8 mouse cellular contexts compared by ENCODE assay signal in the genomic region with DNA sequence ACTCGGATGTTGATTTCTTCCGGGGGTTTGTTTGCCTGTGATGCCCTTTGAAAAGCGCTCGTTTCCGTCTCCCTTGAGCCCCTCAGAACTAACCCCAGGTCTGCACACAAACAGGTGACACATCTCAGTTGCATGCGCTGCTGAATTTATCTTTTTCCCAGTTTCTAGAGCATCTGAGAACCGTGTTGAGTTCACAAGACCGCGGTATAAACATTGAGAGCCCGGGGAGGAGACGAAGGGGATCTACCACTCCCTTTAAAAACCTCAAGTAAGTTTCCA. TPM values are rescaled to one million over a fixed set of nuclear protein-coding genes. Genes with fewer than 3 reads are reported as not detected.
DNase-seq lines count a peak whose midpoint lies in the region; ATAC-seq and TF ChIP-seq lines count a peak whose summit lies in the region.

No protein-coding gene starts in this region.

- no peak for TF ChIP-seq CTCF in lung, adult 2 months (IDR thresholded peaks at IDR 0.05; ENCODE audit: insufficient read depth, low read length)
- no peak for TF ChIP-seq CTCF in midbrain, postnatal 0 days (IDR thresholded peaks at IDR 0.05)

- peak overlapping the region; percentile 87 for H3K9ac ChIP-seq in embryonic facial prominence, embryonic 11.5 days (replicated peaks; ENCODE audit: low read length)
- peak overlapping the region; percentile 95 for H3K9ac ChIP-seq in midbrain, postnatal 0 days (replicated peaks; ENCODE audit: low read length, poor library complexity, severe bottlenecking)

- no peaks in the 10 kb centered on the region for H3K36me3 ChIP-seq in embryonic facial prominence, embryonic 11.5 days (replicated peaks; ENCODE audit: control insufficient read depth, insufficient read depth, low read depth, low read length)
- H3K36me3 ChIP-seq in midbrain, postnatal 0 days (ENCODE audit: insufficient read depth, low read length), result peaks cover 5% of the 10 kb centered on the region; the same call in 1 of the 2 replicates

- no peak overlapping the region for H3K27ac ChIP-seq in embryonic facial prominence, embryonic 11.5 days (replicated peaks; ENCODE audit: low read depth, low read length)
- peak overlapping the region; percentile 87 for H3K27ac ChIP-seq in midbrain, postnatal 0 days (ENCODE audit: low read depth, low read length)

- DNase-seq in lung, adult 2 months, result no peak
- no peak for DNase-seq in lung, postnatal 36 days
- no peak for DNase-seq in embryonic facial prominence, embryonic 11.5 days (ENCODE audit: low spot score)
- no peak for DNase-seq in midbrain, postnatal 0 days (ENCODE audit: low spot score)
- DNase-seq in adrenal gland, adult 8-10 months, result no peak
- DNase-seq in gastrocnemius, adult 18-20 months (ENCODE audit: low spot score), result no peak
- DNase-seq in cerebellum, postnatal 25 days, result no peak

- peak overlapping the region; percentile 85 for H3K4me3 ChIP-seq in lung, adult 2 months (replicated peaks; ENCODE audit: extremely low read depth, low read depth, low read length)
- peak overlapping the region; percentile 85 for H3K4me3 ChIP-seq in embryonic facial prominence, embryonic 11.5 days (ENCODE audit: low read depth, low read length)
- peak overlapping the region; percentile 85 for H3K4me3 ChIP-seq in midbrain, postnatal 0 days (ENCODE audit: low read depth, low read length)

- TF ChIP-seq POLR2A in lung, adult 2 months (IDR thresholded peaks at IDR 0.05; ENCODE audit: borderline replicate concordance, extremely low read depth, low read depth, low read length), result no peak

- H3K4me2 ChIP-seq in embryonic facial prominence, embryonic 11.5 days (ENCODE audit: low read depth, low read length), result peak overlapping the region; percentile 49
- H3K4me2 ChIP-seq in midbrain, postnatal 0 days (ENCODE audit: low read depth, low read length, poor library complexity, severe bottlenecking), result peak overlapping the region; percentile 75

- no peaks in the 10 kb centered on the region for H3K27me3 ChIP-seq in embryonic facial prominence, embryonic 11.5 days (ENCODE audit: control insufficient read depth, insufficient read depth, low read length)
- no peaks in the 10 kb centered on the region for H3K27me3 ChIP-seq in midbrain, postnatal 0 days (ENCODE audit: insufficient read depth, low read length)

- no peak for ATAC-seq in embryonic facial prominence, embryonic 11.5 days (replicated peaks; ENCODE audit: insufficient number of reproducible peaks, low FRiP score, low TSS enrichment, low read depth)
- ATAC-seq in inflammation-experienced regulatory T-cells, adult 6 months, result peak; percentile 31
- no peak for ATAC-seq in midbrain, postnatal 0 days (ENCODE audit: low FRiP score)

- WGBS in lung, adult 2 months, result 1% methylated on average over 11 of the region's 11 CpGs
- WGBS in embryonic facial prominence, embryonic 11.5 days, result 2% methylated on average over 11 of the region's 11 CpGs
- under 1% methylated on average over 11 of the region's 11 CpGs for WGBS in midbrain, postnatal 0 days

- H3K9me3 ChIP-seq in embryonic facial prominence, embryonic 11.5 days (replicated peaks; ENCODE audit: control insufficient read depth, low read length), result no peaks in the 10 kb centered on the region
- H3K9me3 ChIP-seq in midbrain, postnatal 0 days (ENCODE audit: low read length), result no peaks in the 10 kb centered on the region

- H3K4me1 ChIP-seq in lung, adult 2 months (ENCODE audit: control insufficient read depth, insufficient read depth, low read length), result peaks cover 2% of the 10 kb centered on the region; the same call in 1 of the 2 replicates
- no peaks in the 10 kb centered on the region for H3K4me1 ChIP-seq in embryonic facial prominence, embryonic 11.5 days (ENCODE audit: control insufficient read depth, insufficient read depth, low read length)
- H3K4me1 ChIP-seq in midbrain, postnatal 0 days (ENCODE audit: insufficient read depth, low read length), result peaks cover 4% of the 10 kb centered on the region; the same call in 1 of the 2 replicates

RNA-seq across cellular contexts. Expression of a gene that starts 0.5 kb away (rescaled TPM):
- 22.3 and 24.0 TPM in 2 replicates for polyA plus RNA-seq in lung, adult 2 months (2012; rRNA removed)
- polyA plus RNA-seq in embryonic facial prominence, embryonic 11.5 days (2014; fragmentation: Nextera tagmentation; extraction: Ambion mirVana), result 32.6 and 39.2 TPM in 2 replicates
- 10 to 100 TPM; 31.6 to 38.1 (median 37.0) TPM for polyA plus RNA-seq in inflammation-experienced regulatory T-cells, adult 6 months (2017; shearing (Covaris generic))
- total RNA-seq in midbrain, postnatal 0 days (2014; rRNA removed), result 92.7 and 94.0 TPM in 2 replicates
- 35.5 and 37.9 TPM in 2 replicates for polyA plus RNA-seq in midbrain, postnatal 0 days (2015; fragmentation: Nextera tagmentation; extraction: Ambion mirVana)
- total RNA-seq in adrenal gland, adult 8-10 months (2022), result 100 to 1,000 TPM in 3 of 4 experiments, 10 to 100 TPM in 1; 98.9 to 148 (median 129) TPM
- 10 to 100 TPM; 60.3 to 60.6 TPM for total RNA-seq in gastrocnemius, adult 18-20 months (2021)
